In genomic region chr12:89479096-89479495, GRCm38 (mm10) we compare ENCODE assay signal across 8 mouse cellular contexts.
DNase-seq lines count a peak whose midpoint lies in the region; ATAC-seq and TF ChIP-seq lines count a peak whose summit lies in the region.

No protein-coding gene starts in this region.

- WGBS in midbrain, embryonic 14.5 days = 28% methylated on average over 4 of the region's 4 CpGs
- 33% methylated on average over 4 of the region's 4 CpGs for WGBS in midbrain, embryonic 10.5 days

- H3K4me1 ChIP-seq in midbrain, embryonic 14.5 days (ENCODE audit: control insufficient read depth, insufficient read depth, low read length) = no peaks in the 10 kb centered on the region
- H3K4me1 ChIP-seq in midbrain, embryonic 10.5 days = peaks cover 5% of the 10 kb centered on the region

- no peak overlapping the region for H3K27ac ChIP-seq in gastrocnemius, adult 2 months
- H3K27ac ChIP-seq in midbrain, embryonic 14.5 days (replicated peaks; ENCODE audit: low read depth, low read length) = no peak overlapping the region
- no peak overlapping the region for H3K27ac ChIP-seq in midbrain, embryonic 10.5 days (replicated peaks)

- no peak for ATAC-seq in midbrain, embryonic 14.5 days (ENCODE audit: low FRiP score, low TSS enrichment)
- ATAC-seq in granulocyte monocyte progenitor cell, adult 5-6 weeks (replicated peaks; ENCODE audit: poor library complexity, severe bottlenecking) = peak; percentile 65
- ATAC-seq in megakaryocyte progenitor cell, adult 5-6 weeks (replicated peaks; ENCODE audit: poor library complexity) = peak; percentile 83

- peak; percentile 71 for TF ChIP-seq CTCF in gastrocnemius, adult 2 months (IDR thresholded peaks at IDR 0.05)

- H3K36me3 ChIP-seq in midbrain, embryonic 14.5 days (ENCODE audit: control insufficient read depth, insufficient read depth, low read length) = no peaks in the 10 kb centered on the region
- no peaks in the 10 kb centered on the region for H3K36me3 ChIP-seq in midbrain, embryonic 10.5 days

- intact Hi-C loops in gastrocnemius, adult 2 months (cut with DNase I) = no loop called here

- H3K27me3 ChIP-seq in midbrain, embryonic 14.5 days (ENCODE audit: control insufficient read depth, insufficient read depth, low read length) = no peaks in the 10 kb centered on the region
- no peaks in the 10 kb centered on the region for H3K27me3 ChIP-seq in midbrain, embryonic 10.5 days (ENCODE audit: low read depth, poor library complexity, severe bottlenecking)

- no peaks in the 10 kb centered on the region for H3K9me3 ChIP-seq in midbrain, embryonic 14.5 days (ENCODE audit: control insufficient read depth, low read length)
- H3K9me3 ChIP-seq in midbrain, embryonic 10.5 days (replicated peaks) = no peaks in the 10 kb centered on the region

- no peak overlapping the region for H3K9ac ChIP-seq in midbrain, embryonic 14.5 days (replicated peaks; ENCODE audit: low read length)

- H3K4me2 ChIP-seq in midbrain, embryonic 14.5 days (ENCODE audit: low read length) = no peak overlapping the region

- no peak overlapping the region for H3K4me3 ChIP-seq in gastrocnemius, adult 2 months
- no peak overlapping the region for H3K4me3 ChIP-seq in midbrain, embryonic 14.5 days (replicated peaks; ENCODE audit: low read depth, low read length)
- H3K4me3 ChIP-seq in midbrain, embryonic 10.5 days = no peak overlapping the region

- DNase-seq in gastrocnemius, adult 2 months = no peak
- no peak for DNase-seq in gastrocnemius, postnatal 4 days (ENCODE audit: low spot score in 2 of 2)
- DNase-seq in midbrain, embryonic 14.5 days = peak; percentile 86
- DNase-seq in midbrain, embryonic 10.5 days (ENCODE audit: low spot score) = no peak
- peak; percentile 60 for DNase-seq in adipocyte (ENCODE audit: low spot score)
- DNase-seq in ovary, adult 18-20 months (ENCODE audit: low spot score) = no peak

Comparison
In these comparisons a context has a peak if more than half of its experiments do, and no peak if none do; other contexts are left out.
1. DNase-seq: peak in midbrain, embryonic 14.5 days (single experiment) and adipocyte (single experiment); none in gastrocnemius, adult 2 months (single experiment), gastrocnemius, postnatal 4 days (0 of 2), midbrain, embryonic 10.5 days (single experiment) and ovary, adult 18-20 months (single experiment).